Mouse (Mus musculus): Measurements from ENCODE around the gene Gm29797. TPM values are rescaled to one million over a fixed set of nuclear protein-coding genes. Genes with fewer than 3 reads are reported as not detected.

Gm29797 gene
- polyA plus RNA-seq, 1 experiment from 2014 or later: 0.27 TPM

DNA sequence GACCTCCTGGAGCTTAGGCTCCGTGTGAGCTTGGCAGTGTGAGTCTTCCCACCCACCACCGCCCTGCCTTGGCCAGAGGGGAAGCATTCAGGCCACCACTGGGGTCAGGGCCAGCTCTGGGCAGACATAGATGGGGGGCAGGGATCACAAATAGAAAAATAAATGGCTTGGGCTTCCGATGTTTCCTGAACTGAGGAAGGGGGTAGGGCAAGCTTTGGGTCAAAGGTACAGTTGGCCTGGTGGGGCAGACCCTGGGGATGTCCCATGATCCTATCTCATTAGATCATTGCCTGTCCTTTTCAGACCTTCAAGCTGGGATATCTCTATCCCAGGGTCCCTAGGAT, 20.9 kb downstream of the Gm29797 start:
- WGBS: 60% methylated on average over 3 of the region's 3 CpGs
- H3K27me3 ChIP-seq (ENCODE audit: control insufficient read depth, insufficient read depth, low read length): peaks cover 5% of the 10 kb centered on the region
- no peaks in the 10 kb centered on the region for H3K36me3 ChIP-seq (replicated peaks; ENCODE audit: control insufficient read depth, insufficient read depth)
- peaks cover 27% of the 10 kb centered on the region for H3K4me1 ChIP-seq (replicated peaks; ENCODE audit: control insufficient read depth, insufficient read depth, low read length)
- no peak overlapping the region for H3K9ac ChIP-seq
- no peak overlapping the region for H3K4me3 ChIP-seq (replicated peaks; ENCODE audit: low read length)
- H3K9me3 ChIP-seq (ENCODE audit: control insufficient read depth, low read length): no peaks in the 10 kb centered on the region
- ATAC-seq (ENCODE audit: low FRiP score) (no peak), DNase-seq (ENCODE audit: low spot score) (no peak)
- no peak overlapping the region for H3K4me2 ChIP-seq (replicated peaks)
- no peak overlapping the region for H3K27ac ChIP-seq

DNA sequence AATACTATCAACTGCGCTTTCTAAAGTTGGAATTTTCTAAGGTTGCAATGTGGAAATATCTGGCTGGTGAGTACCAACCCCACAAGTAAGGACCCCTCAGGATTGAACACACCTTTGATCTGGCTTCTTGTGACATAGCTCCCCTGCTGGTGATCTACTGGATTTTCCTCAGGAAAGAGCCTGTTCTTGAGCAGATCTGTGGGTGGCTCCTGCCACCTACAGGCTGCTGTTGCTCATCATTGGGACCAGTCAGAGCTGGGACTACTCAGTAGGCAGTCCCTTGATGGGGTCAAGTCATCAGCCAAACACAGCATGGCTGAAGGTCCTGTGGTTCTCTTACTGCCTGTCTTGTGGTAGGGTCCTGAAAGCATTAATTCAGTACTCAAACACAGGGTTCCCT, 21.9 kb downstream of the Gm29797 start:
- Histone ChIP-seq H3K9ac (no peak overlapping the region), H3K9me3 (ENCODE audit: control insufficient read depth, low read length) (no peaks in the 10 kb centered on the region), H3K36me3 (replicated peaks; ENCODE audit: control insufficient read depth, insufficient read depth) (no peaks in the 10 kb centered on the region), H3K4me2 (replicated peaks) (no peak overlapping the region), H3K27ac (no peak overlapping the region), H3K27me3 (ENCODE audit: control insufficient read depth, insufficient read depth, low read length) (no peaks in the 10 kb centered on the region), H3K4me1 (replicated peaks; ENCODE audit: control insufficient read depth, insufficient read depth, low read length) (peaks cover 27% of the 10 kb centered on the region), H3K4me3 (replicated peaks; ENCODE audit: low read length) (no peak overlapping the region)
- 57% methylated on average over 1 of the region's 1 CpGs for WGBS
- ATAC-seq (ENCODE audit: low FRiP score) (peak; percentile 56), DNase-seq (ENCODE audit: low spot score) (peak; percentile 76)

DNA sequence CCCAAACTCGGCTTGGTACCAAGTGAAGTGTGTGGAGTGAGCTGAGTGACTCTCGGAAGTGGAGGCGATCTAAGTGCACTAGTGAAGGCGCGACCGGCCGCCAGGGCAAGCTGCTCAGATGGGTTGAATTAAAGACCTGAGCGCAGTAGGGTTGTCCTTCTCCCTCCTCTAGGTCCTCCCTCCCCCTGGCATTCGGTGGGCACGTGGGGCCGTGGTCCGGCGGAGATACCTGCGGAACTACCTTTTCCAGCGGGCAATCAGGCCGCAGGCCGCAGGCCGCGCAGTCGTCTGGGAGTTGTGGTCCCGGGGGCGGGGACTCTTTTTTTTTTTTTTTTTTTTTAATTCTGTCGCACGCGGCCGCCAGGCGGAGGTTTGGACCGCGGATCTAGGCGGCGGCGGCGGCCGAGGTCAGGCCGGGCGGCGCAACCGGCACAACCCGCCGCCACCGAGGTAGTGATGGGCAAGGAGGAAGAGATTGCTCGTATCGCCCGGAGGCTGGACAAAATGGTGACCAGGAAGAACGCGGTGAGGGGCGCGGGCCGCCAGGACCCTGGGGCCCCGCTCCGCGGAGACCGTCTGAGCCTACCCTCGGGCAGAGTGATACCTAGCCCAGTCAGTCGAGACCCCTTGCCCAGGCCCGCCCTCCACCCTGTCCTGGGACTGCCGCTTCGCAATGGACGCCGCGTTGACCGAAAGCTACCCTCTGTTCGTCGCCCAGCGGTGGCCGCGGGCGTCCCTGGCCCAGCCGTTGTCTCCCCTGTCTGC, 23.3 kb downstream of the Gm29797 start, which contains the start of gene Tcea2:
TSS of gene Tcea2 (plus strand) at position 360 of the 765 bp plus-strand sequence.
- no peaks in the 10 kb centered on the region for H3K27me3 ChIP-seq (ENCODE audit: control insufficient read depth, insufficient read depth, low read length)
- peaks cover 6% of the 10 kb centered on the region; the same call in 1 of the 2 replicates for H3K36me3 ChIP-seq (replicated peaks; ENCODE audit: control insufficient read depth, insufficient read depth)
- H3K4me3 ChIP-seq (replicated peaks; ENCODE audit: low read length): peak within 1 kb of the TSS; percentile 79
- DNase-seq (ENCODE audit: low spot score) (peak; percentile 61), ATAC-seq (ENCODE audit: low FRiP score) (peak; percentile 52)
- peak within 1 kb of the TSS; percentile 58 for H3K27ac ChIP-seq
- H3K4me2 ChIP-seq (replicated peaks): peak within 1 kb of the TSS; percentile 71
- under 1% methylated on average over 66 of the region's 69 CpGs for WGBS
- peaks cover 26% of the 10 kb centered on the region for H3K4me1 ChIP-seq (replicated peaks; ENCODE audit: control insufficient read depth, insufficient read depth, low read length)
- peak within 1 kb of the TSS; percentile 94 for H3K9ac ChIP-seq
- no peaks in the 10 kb centered on the region for H3K9me3 ChIP-seq (ENCODE audit: control insufficient read depth, low read length)

DNA sequence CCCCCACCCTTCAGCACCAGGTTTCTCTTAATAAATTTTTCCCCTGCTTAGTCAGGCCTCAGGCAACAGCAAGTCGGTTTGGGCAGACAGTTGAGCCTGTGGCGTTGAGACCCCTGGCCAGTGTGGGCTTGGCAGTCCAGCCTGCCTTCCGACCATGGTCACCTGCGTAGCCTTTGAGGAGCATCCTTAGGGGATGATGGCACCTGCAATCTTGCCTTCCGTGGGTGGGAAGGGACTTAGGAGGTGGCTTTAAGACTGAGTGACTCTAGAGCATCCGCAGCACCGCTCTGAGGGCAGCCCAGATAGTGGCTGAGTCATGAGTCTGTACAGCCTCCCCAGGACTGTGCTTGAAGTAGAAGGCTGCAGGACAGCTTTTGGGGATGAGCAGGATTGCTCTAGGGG, 23.9 kb downstream of the Gm29797 start:
- DNase-seq (ENCODE audit: low spot score) (no peak), ATAC-seq (ENCODE audit: low FRiP score) (peak; percentile 16; the same call in 1 of the 2 replicates)
- Histone ChIP-seq H3K9me3 (ENCODE audit: control insufficient read depth, low read length) (no peaks in the 10 kb centered on the region), H3K4me2 (replicated peaks) (peak overlapping the region; percentile 71), H3K27me3 (ENCODE audit: control insufficient read depth, insufficient read depth, low read length) (no peaks in the 10 kb centered on the region), H3K9ac (peak overlapping the region; percentile 94), H3K36me3 (replicated peaks; ENCODE audit: control insufficient read depth, insufficient read depth) (peaks cover 12% of the 10 kb centered on the region), H3K4me1 (replicated peaks; ENCODE audit: control insufficient read depth, insufficient read depth, low read length) (peaks cover 21% of the 10 kb centered on the region), H3K27ac (peak overlapping the region; percentile 58), H3K4me3 (replicated peaks; ENCODE audit: low read length) (peak overlapping the region; percentile 79)
- WGBS: 13% methylated on average over 7 of the region's 7 CpGs

DNA sequence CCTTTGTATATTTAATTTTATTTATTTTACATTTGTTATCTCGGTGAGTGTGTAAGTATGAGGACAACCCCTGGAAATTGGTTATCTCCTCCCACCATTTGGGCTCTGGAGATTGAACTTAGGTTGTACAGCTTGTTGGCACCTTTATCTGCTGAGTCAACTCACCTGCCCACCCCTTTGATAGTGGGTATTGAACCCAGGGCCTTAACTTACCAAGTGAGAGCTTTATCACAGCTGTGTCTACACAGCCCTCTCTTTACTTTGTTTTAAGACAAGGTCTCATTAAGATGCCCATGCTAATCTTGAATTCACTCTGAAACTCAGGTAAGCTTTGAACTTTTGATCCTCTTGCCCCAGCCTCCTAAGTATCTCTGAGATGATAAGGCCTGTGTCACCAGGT, 25.1 kb downstream of the Gm29797 start:
- Histone ChIP-seq H3K4me3 (replicated peaks; ENCODE audit: low read length) (no peak overlapping the region), H3K9me3 (ENCODE audit: control insufficient read depth, low read length) (no peaks in the 10 kb centered on the region), H3K9ac (no peak overlapping the region), H3K4me2 (replicated peaks) (no peak overlapping the region), H3K27me3 (ENCODE audit: control insufficient read depth, insufficient read depth, low read length) (no peaks in the 10 kb centered on the region), H3K36me3 (replicated peaks; ENCODE audit: control insufficient read depth, insufficient read depth) (peaks cover 24% of the 10 kb centered on the region), H3K4me1 (replicated peaks; ENCODE audit: control insufficient read depth, insufficient read depth, low read length) (peaks cover 13% of the 10 kb centered on the region), H3K27ac (no peak overlapping the region)
- WGBS: 94% methylated on average over 1 of the region's 1 CpGs
- ATAC-seq (ENCODE audit: low FRiP score): no peak
- no peak for DNase-seq (ENCODE audit: low spot score)

DNA sequence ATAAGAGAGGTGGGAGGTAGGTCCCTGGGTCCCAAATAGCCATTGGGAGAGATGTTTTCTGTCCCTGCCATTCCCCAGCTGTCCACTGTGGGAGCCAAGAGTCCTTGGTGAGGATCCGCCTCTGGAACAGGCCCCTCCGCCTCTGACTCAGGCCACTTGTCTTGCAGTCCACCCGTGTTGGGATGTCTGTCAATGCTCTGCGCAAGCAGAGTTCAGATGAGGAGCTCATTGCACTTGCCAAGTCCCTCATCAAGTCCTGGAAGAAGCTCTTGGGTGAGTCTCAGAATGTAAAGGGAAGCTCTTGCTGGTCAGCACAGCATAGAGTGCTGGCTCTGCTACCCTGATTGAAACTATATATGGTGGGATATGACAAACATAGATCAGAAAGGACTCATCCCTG, 26.5 kb downstream of the Gm29797 start:
- no peak overlapping the region for H3K4me3 ChIP-seq (replicated peaks; ENCODE audit: low read length)
- H3K9me3 ChIP-seq (ENCODE audit: control insufficient read depth, low read length): no peaks in the 10 kb centered on the region
- WGBS: 73% methylated on average over 4 of the region's 4 CpGs
- H3K9ac ChIP-seq: no peak overlapping the region
- H3K4me1 ChIP-seq (replicated peaks; ENCODE audit: control insufficient read depth, insufficient read depth, low read length): peaks cover 13% of the 10 kb centered on the region
- H3K27ac ChIP-seq: no peak overlapping the region
- peaks cover 38% of the 10 kb centered on the region for H3K36me3 ChIP-seq (replicated peaks; ENCODE audit: control insufficient read depth, insufficient read depth)
- no peak for DNase-seq (ENCODE audit: low spot score)
- no peaks in the 10 kb centered on the region for H3K27me3 ChIP-seq (ENCODE audit: control insufficient read depth, insufficient read depth, low read length)
- ATAC-seq (ENCODE audit: low FRiP score): no peak
- no peak overlapping the region for H3K4me2 ChIP-seq (replicated peaks)

DNA sequence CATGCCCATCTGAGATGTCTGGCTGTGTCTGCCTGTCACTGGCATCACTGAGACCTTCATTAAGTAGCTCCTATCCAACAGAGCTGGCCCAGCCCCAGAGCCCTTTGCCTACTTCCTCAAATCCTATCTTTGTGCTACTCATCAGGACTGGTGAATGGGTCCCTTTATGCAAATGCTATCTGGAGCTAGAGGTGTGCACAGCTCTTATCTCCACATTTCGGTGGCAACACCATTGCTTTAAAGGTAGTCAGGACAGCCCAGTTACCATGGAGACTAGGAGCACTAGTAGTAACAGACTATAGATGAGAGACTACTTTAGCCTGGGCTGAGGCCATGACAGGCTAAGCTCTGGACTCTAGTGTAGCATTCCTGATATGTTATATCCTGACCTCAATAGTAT, 27.9 kb downstream of the Gm29797 start:
- 89% methylated on average over 1 of the region's 1 CpGs for WGBS
- H3K27me3 ChIP-seq (ENCODE audit: control insufficient read depth, insufficient read depth, low read length): no peaks in the 10 kb centered on the region

DNA sequence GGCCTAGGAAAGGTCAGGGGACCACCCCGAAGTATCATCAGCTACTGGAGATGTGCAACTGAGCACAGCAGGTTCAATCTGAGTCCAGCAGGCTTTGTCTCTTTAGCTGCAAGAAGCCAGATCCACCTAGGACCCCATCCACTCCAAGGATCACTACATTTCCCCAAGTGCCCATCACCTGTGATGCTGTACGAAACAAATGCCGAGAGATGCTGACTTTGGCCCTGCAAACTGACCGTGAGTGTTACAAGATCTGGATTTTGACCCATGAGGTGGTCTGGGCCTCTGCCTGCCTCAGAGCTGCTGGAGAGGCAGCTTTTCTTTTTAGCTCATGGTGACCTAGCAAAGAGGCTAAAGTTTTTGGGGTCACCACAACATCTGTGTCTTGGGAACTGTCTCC, 28.9 kb downstream of the Gm29797 start:
- DNase-seq (ENCODE audit: low spot score) (no peak), ATAC-seq (ENCODE audit: low FRiP score) (no peak)
- no peaks in the 10 kb centered on the region for H3K27me3 ChIP-seq (ENCODE audit: control insufficient read depth, insufficient read depth, low read length)
- H3K9me3 ChIP-seq (ENCODE audit: control insufficient read depth, low read length): no peaks in the 10 kb centered on the region
- 93% methylated on average over 4 of the region's 4 CpGs for WGBS
- peaks cover 52% of the 10 kb centered on the region for H3K36me3 ChIP-seq (replicated peaks; ENCODE audit: control insufficient read depth, insufficient read depth)
- H3K9ac ChIP-seq: no peak overlapping the region
- H3K4me1 ChIP-seq (replicated peaks; ENCODE audit: control insufficient read depth, insufficient read depth, low read length): peaks cover 12% of the 10 kb centered on the region
- H3K27ac ChIP-seq: no peak overlapping the region
- no peak overlapping the region for H3K4me3 ChIP-seq (replicated peaks; ENCODE audit: low read length)
- no peak overlapping the region for H3K4me2 ChIP-seq (replicated peaks)

More for the DNA sequence above, 27.9 kb downstream of the Gm29797 start:
- no peak overlapping the region for H3K27ac ChIP-seq
- peaks cover 13% of the 10 kb centered on the region for H3K4me1 ChIP-seq (replicated peaks; ENCODE audit: control insufficient read depth, insufficient read depth, low read length)
- no peak overlapping the region for H3K9ac ChIP-seq
- H3K4me2 ChIP-seq (replicated peaks): no peak overlapping the region
- peaks cover 52% of the 10 kb centered on the region for H3K36me3 ChIP-seq (replicated peaks; ENCODE audit: control insufficient read depth, insufficient read depth)
- no peak overlapping the region for H3K4me3 ChIP-seq (replicated peaks; ENCODE audit: low read length)
- no peak for ATAC-seq (ENCODE audit: low FRiP score)
- DNase-seq (ENCODE audit: low spot score): no peak
- no peaks in the 10 kb centered on the region for H3K9me3 ChIP-seq (ENCODE audit: control insufficient read depth, low read length)

DNA sequence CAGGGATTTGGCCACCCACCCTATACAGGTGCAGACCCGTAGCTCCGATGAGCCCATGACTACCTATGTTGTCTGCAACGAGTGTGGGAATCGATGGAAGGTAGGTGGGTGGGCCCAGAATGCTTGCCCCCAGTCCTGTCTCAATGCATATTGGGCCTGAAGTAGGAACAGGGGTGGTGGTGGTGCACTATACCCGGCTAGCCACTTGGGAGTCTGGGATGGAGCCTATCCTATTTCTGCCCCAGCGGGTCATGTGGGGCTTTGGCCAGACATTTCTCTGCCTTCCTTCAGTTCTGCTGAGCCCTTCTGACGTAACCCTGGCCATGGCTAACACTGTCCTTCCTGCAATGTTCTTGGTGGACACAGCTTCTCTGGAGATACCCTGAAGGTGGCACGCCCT, 30.8 kb downstream of the Gm29797 start:
- Histone ChIP-seq H3K4me1 (replicated peaks; ENCODE audit: control insufficient read depth, insufficient read depth, low read length) (peaks cover 3% of the 10 kb centered on the region), H3K9me3 (ENCODE audit: control insufficient read depth, low read length) (no peaks in the 10 kb centered on the region), H3K4me3 (replicated peaks; ENCODE audit: low read length) (no peak overlapping the region), H3K4me2 (replicated peaks) (no peak overlapping the region), H3K27ac (no peak overlapping the region), H3K27me3 (ENCODE audit: control insufficient read depth, insufficient read depth, low read length) (no peaks in the 10 kb centered on the region), H3K36me3 (replicated peaks; ENCODE audit: control insufficient read depth, insufficient read depth) (peaks cover 52% of the 10 kb centered on the region), H3K9ac (no peak overlapping the region)
- DNase-seq (ENCODE audit: low spot score) (no peak), ATAC-seq (ENCODE audit: low FRiP score) (no peak)
- WGBS: 92% methylated on average over 8 of the region's 8 CpGs

All from hindbrain, embryonic 14.5 days (tissue).